Mouse (Mus musculus): ENCODE data around the gene Olfr1440. TPM values are rescaled to one million over a fixed set of nuclear protein-coding genes. Genes with fewer than 3 reads are reported as not detected.

The Olfr1440 gene
- total RNA-seq (2023), result not detected

DNA sequence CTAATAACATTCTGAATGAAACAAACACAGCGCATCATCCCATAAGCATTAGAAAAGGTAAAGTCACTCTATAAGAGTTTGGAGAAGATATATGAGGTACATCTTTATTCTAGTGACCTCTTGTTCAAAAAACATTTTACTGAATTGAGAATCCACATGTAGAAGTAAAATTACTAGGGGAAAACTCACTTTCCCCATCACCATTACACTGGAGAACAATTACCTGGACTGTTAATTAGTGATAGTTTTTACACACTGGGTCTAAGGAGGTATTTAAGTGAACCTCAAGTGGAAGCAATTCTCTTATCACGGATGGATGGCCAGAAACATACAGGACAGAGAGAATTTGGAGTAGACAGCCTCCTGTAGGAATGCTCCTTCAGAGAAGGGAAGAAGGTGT lies at the start of gene Olfr1440:
TSS of gene Olfr1440 (plus strand) at position 301 of the 400 bp plus-strand sequence.

DNA sequence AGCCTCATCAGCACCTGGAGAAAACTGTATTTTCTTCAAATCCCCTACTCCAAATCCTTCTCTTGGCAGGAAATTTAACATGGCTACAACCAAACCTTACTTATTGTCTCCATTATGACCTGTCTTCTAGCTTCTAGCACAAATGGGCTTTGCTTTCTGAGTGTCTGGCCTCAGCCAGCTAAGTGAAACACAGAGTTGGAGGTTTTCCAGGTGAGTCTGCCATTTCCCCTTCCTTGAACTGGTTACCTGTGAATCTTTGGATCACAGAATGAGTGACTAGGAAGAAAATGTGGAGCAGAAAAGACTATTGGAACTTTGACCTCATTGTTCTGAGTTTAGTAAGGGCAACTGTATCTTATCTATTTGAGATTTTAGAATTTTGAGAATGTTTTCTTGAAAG lies 30.3 kb downstream of the Olfr1440 start, which contains the start of gene Olfr1441:
TSS of gene Olfr1441 (plus strand) at position 73 of the 400 bp plus-strand sequence.

DNA sequence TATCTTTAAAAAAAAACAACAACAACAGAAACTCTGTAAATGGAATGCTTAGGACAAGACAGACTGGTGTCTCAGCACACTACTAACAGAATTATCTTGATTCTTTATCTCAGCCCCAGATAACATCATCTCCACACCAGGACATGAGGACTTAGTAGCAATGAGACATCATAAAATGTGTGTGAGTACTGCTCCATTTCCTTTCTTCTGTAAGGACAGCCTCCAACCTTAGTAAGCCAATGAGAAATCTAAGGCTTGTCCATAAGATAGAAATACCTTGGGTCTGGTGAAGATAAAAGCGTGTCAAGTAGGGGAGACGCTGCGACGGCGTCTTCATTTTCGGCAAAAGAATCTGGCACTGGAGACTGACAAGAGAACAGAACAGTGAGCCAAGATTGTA lies 40.5 kb downstream of the Olfr1440 start, which contains the start of gene Pfpl:
TSS of gene Pfpl (plus strand) at position 301 of the 400 bp plus-strand sequence.

Other genes with a start within 250 kb of the Olfr1440 start
- not detected for gene Olfr1555-ps1, start 217.2 kb upstream of the Olfr1440 start, total RNA-seq (2023)
- not detected for gene Olfr1431, start 186.6 kb upstream of the Olfr1440 start, total RNA-seq (2023)
- not detected for gene Olfr1432, start 154.7 kb upstream of the Olfr1440 start, total RNA-seq (2023)
- gene Olfr262, start 145.6 kb upstream of the Olfr1440 start, total RNA-seq (2023), result not detected
- gene Olfr235, start 126.2 kb upstream of the Olfr1440 start, total RNA-seq (2023), result not detected
- gene Olfr1434, start 107.4 kb upstream of the Olfr1440 start, total RNA-seq (2023), result not detected
- gene Olfr1436, start 88.1 kb upstream of the Olfr1440 start, total RNA-seq (2023), result not detected
- not detected for gene Olfr1437, start 62.2 kb upstream of the Olfr1440 start, total RNA-seq (2023)
- not detected for gene Olfr1438-ps1, start 51.4 kb upstream of the Olfr1440 start, total RNA-seq (2023)
- not detected for gene Olfr1441, start 30.2 kb downstream of the Olfr1440 start, total RNA-seq (2023)
- gene Pfpl, start 40.6 kb downstream of the Olfr1440 start, total RNA-seq (2023), result not detected
- 15.2 TPM for gene Mpeg1, start 73.5 kb downstream of the Olfr1440 start, total RNA-seq (2023)
- gene Dtx4, start 114.2 kb downstream of the Olfr1440 start, total RNA-seq (2023), result 6.8 TPM
- gene Fam111a, start 158.5 kb downstream of the Olfr1440 start, total RNA-seq (2023), result 27.1 TPM
- gene Gm4952, start 212.7 kb downstream of the Olfr1440 start, total RNA-seq (2023), result not detected
- not detected for gene Glyat, start 246.0 kb downstream of the Olfr1440 start, total RNA-seq (2023)